Mouse (Mus musculus) adrenal gland, adult (tissue): Measurements from ENCODE around the gene Oprl1.

Experiments used
- DNase-seq, 2 experiments: peaks; one replicate each; pipeline ENCODE4 v3.0.0; 2022 to 2023; ENCODE audit warnings: low spot score in 1 of 2; ENCODE audit not compliant: inconsistent age in 2 of 2

The Oprl1 gene

GRCm38 (mm10) chr2:181763886-181764527, 49.2 kb downstream of the Oprl1 start:
- DNase-seq: no peak

GRCm38 (mm10) chr2:181764600-181764999, 49.8 kb downstream of the Oprl1 start:
- DNase-seq: peak; percentile 22 to 65

GRCm38 (mm10) chr2:181765251-181765650, 50.4 kb downstream of the Oprl1 start:
- DNase-seq: no peak

GRCm38 (mm10) chr2:181766672-181767557, 52.1 kb downstream of the Oprl1 start:
- DNase-seq: peak in 1 of 2 experiments; percentile 51

- DNase-seq: no peak
These were observed 53.6 kb downstream of the Oprl1 start for GRCm38 (mm10) chr2:181768451-181768850.

- no peak for DNase-seq
These were observed 54.6 kb downstream of the Oprl1 start for GRCm38 (mm10) chr2:181769397-181769796.
